Mouse (Mus musculus) ZHBTc4 (cell line): ENCODE results near the gene Usp50.

Source experiments
- DNase-seq: peaks from one replicate; pipeline ENCODE4 v3.0.0-alpha.2; 2011; ENCODE audit warnings: low read depth, low spot score

Gene Usp50

GRCm38 (mm10) chr2:126665984-126666383 is 117.3 kb downstream of the Usp50 start:
- no peak for DNase-seq

- DNase-seq = peak; percentile 57
Observed at GRCm38 (mm10) chr2:126663481-126663880, 119.8 kb downstream of the Usp50 start.
